Mouse (Mus musculus): ENCODE measurements around the gene Vwa7.
"Not testable (repeated sequence)": the region's sequence is repeated elsewhere in the genome, so short reads cannot be mapped to it uniquely, and the experiment has no call there.

Gene Vwa7

GRCm38 (mm10) chr17:35016376-35016775, at the start of gene Vwa7:
Vwa7 (plus strand) TSS chr17:35016579.
- DNase-seq (ENCODE audit: low spot score) = no peak

- DNase-seq (ENCODE audit: low spot score) = not testable (repeated sequence)
These were observed 46.6 kb upstream of the Vwa7 start, which contains the start of gene Gm20481 for GRCm38 (mm10) chr17:34969822-34970221. Gm20481 (plus strand) TSS chr17:34969912.

GRCm38 (mm10) chr17:34970850-34971249, 45.5 kb upstream of the Vwa7 start:
- not testable (repeated sequence) for DNase-seq (ENCODE audit: low spot score)

GRCm38 (mm10) chr17:34971694-34972068, 44.7 kb upstream of the Vwa7 start:
- not testable (repeated sequence) for DNase-seq (ENCODE audit: low spot score)

- peak; percentile 75 for DNase-seq (ENCODE audit: low spot score)
These were observed 44.2 kb upstream of the Vwa7 start, which contains the start of the genes Hspa1a and Hspa1l for GRCm38 (mm10) chr17:34972069-34972749. Hspa1a (minus strand) TSS chr17:34972156. Hspa1l (plus strand) TSS chr17:34972703.

GRCm38 (mm10) chr17:34975581-34976492, 40.5 kb upstream of the Vwa7 start:
- DNase-seq (ENCODE audit: low spot score) = no peak

GRCm38 (mm10) chr17:34977000-34977399, 39.4 kb upstream of the Vwa7 start:
- no peak for DNase-seq (ENCODE audit: low spot score)

GRCm38 (mm10) chr17:34978239-34978638, 38.1 kb upstream of the Vwa7 start:
- DNase-seq (ENCODE audit: low spot score) = no peak

- no peak for DNase-seq (ENCODE audit: low spot score)
These were observed 36.7 kb upstream of the Vwa7 start for GRCm38 (mm10) chr17:34979631-34980030.

- DNase-seq (ENCODE audit: low spot score) = peak; percentile 78
These were observed 35.7 kb upstream of the Vwa7 start for GRCm38 (mm10) chr17:34980655-34981054.

GRCm38 (mm10) chr17:34981690-34982180, 34.6 kb upstream of the Vwa7 start, which contains the start of gene Lsm2:
Lsm2 (plus strand) TSS chr17:34981862.
- DNase-seq (ENCODE audit: low spot score) = peak; percentile 94

- DNase-seq (ENCODE audit: low spot score) = no peak
These were observed 34.1 kb upstream of the Vwa7 start for GRCm38 (mm10) chr17:34982328-34982727.

GRCm38 (mm10) chr17:34984218-34984617, 32.2 kb upstream of the Vwa7 start:
- peak; percentile 65 for DNase-seq (ENCODE audit: low spot score)

- DNase-seq (ENCODE audit: low spot score) = no peak
These were observed 21.6 kb upstream of the Vwa7 start for GRCm38 (mm10) chr17:34994751-34995150.

- DNase-seq (ENCODE audit: low spot score) = not testable (repeated sequence)
These were observed 21.2 kb upstream of the Vwa7 start for GRCm38 (mm10) chr17:34995192-34995591.

- DNase-seq (ENCODE audit: low spot score) = not testable (repeated sequence)
These were observed 20.5 kb upstream of the Vwa7 start for GRCm38 (mm10) chr17:34995927-34996326.

- DNase-seq (ENCODE audit: low spot score) = no peak
These were observed 19.8 kb upstream of the Vwa7 start for GRCm38 (mm10) chr17:34996411-34997141.

GRCm38 (mm10) chr17:34997142-34997483, 19.3 kb upstream of the Vwa7 start:
- DNase-seq (ENCODE audit: low spot score) = no peak

- DNase-seq (ENCODE audit: low spot score) = no peak
These were observed 17.6 kb upstream of the Vwa7 start for GRCm38 (mm10) chr17:34998526-34999430.

GRCm38 (mm10) chr17:34999871-35000716, 16.3 kb upstream of the Vwa7 start:
- not testable (repeated sequence) for DNase-seq (ENCODE audit: low spot score)

All from retina, embryonic 14.5 days (tissue).